Mouse (Mus musculus): ENCODE results near the gene Haus6.
"Not testable (repeated sequence)": the region's sequence is repeated elsewhere in the genome, so short reads cannot be mapped to it uniquely, and the experiment has no call there.

Haus6 gene

GRCm38 (mm10) chr4:86611524-86612288 lies at the start of gene Haus6:
Haus6 (minus strand) TSS chr4:86612055.
- in situ Hi-C loops (cut with MboI, MseI) = loop anchor here (5.0 kb wide), 1 partner anchor 34 kb away; the partner anchor contains the start of gene Rraga

- in situ Hi-C loops (cut with MboI, MseI) = no loop called here
These were observed 45.3 kb upstream of the Haus6 start for GRCm38 (mm10) chr4:86657176-86657575.

- in situ Hi-C loops (cut with MboI, MseI) = not testable (repeated sequence)
These were observed 44.6 kb upstream of the Haus6 start for GRCm38 (mm10) chr4:86656410-86656809.

- in situ Hi-C loops (cut with MboI, MseI) = no loop called here
These were observed 40.0 kb upstream of the Haus6 start for GRCm38 (mm10) chr4:86651686-86652384.

GRCm38 (mm10) chr4:86648394-86648793 lies 36.5 kb upstream of the Haus6 start:
- in situ Hi-C loops (cut with MboI, MseI) = not testable (repeated sequence)

GRCm38 (mm10) chr4:86637561-86637960 lies 25.7 kb upstream of the Haus6 start:
- in situ Hi-C loops (cut with MboI, MseI) = not testable (repeated sequence)

GRCm38 (mm10) chr4:86634873-86635272 lies 23.0 kb upstream of the Haus6 start:
- in situ Hi-C loops (cut with MboI, MseI) = not testable (repeated sequence)

- in situ Hi-C loops (cut with MboI, MseI) = not testable (repeated sequence)
These were observed 22.5 kb upstream of the Haus6 start for GRCm38 (mm10) chr4:86634312-86634711.

GRCm38 (mm10) chr4:86632556-86632955 lies 20.7 kb upstream of the Haus6 start:
- in situ Hi-C loops (cut with MboI, MseI) = not testable (repeated sequence)

- in situ Hi-C loops (cut with MboI, MseI) = no loop called here
These were observed 20.0 kb upstream of the Haus6 start for GRCm38 (mm10) chr4:86631831-86632230.

GRCm38 (mm10) chr4:86626496-86626895 lies 14.6 kb upstream of the Haus6 start:
- in situ Hi-C loops (cut with MboI, MseI) = loop anchor here (5.0 kb wide), 2 partner anchors 36 to 71 kb away; no protein-coding TSS in a partner anchor

- in situ Hi-C loops (cut with MboI, MseI) = loop anchor here (5.0 kb wide), 2 partner anchors 37 to 72 kb away; no protein-coding TSS in a partner anchor
These were observed 13.6 kb upstream of the Haus6 start for GRCm38 (mm10) chr4:86625463-86625862.

GRCm38 (mm10) chr4:86622532-86622931 lies 10.7 kb upstream of the Haus6 start:
- in situ Hi-C loops (cut with MboI, MseI) = not testable (repeated sequence)

GRCm38 (mm10) chr4:86622116-86622515 lies 10.3 kb upstream of the Haus6 start:
- in situ Hi-C loops (cut with MboI, MseI) = no loop called here

- in situ Hi-C loops (cut with MboI, MseI) = no loop called here
These were observed 8.7 kb upstream of the Haus6 start for GRCm38 (mm10) chr4:86620506-86620905.

- in situ Hi-C loops (cut with MboI, MseI) = loop anchor here (5.0 kb wide), 1 partner anchor 35 kb away; the partner anchor contains the start of gene Rraga
These were observed 400 bp upstream of the Haus6 start for GRCm38 (mm10) chr4:86612289-86612620.

- in situ Hi-C loops (cut with MboI, MseI) = no loop called here
These were observed 20.6 kb downstream of the Haus6 start for GRCm38 (mm10) chr4:86591304-86591703.

GRCm38 (mm10) chr4:86588236-86588635 lies 23.6 kb downstream of the Haus6 start:
- in situ Hi-C loops (cut with MboI, MseI) = no loop called here

GRCm38 (mm10) chr4:86580591-86580990 lies 31.3 kb downstream of the Haus6 start:
- in situ Hi-C loops (cut with MboI, MseI) = no loop called here

- in situ Hi-C loops (cut with MboI, MseI) = no loop called here
These were observed 31.8 kb downstream of the Haus6 start for GRCm38 (mm10) chr4:86580056-86580455.

- in situ Hi-C loops (cut with MboI, MseI) = loop anchor here (5.0 to 10.0 kb wide), 2 partner anchors 36 to 278 kb away; partner anchors contain the start of genes Haus6 and Rps6
These were observed 35.1 kb downstream of the Haus6 start for GRCm38 (mm10) chr4:86576630-86577225.

- in situ Hi-C loops (cut with MboI, MseI) = loop anchor here (5.0 to 10.0 kb wide), 2 partner anchors 36 to 279 kb away; partner anchors contain the start of genes Haus6 and Rps6
These were observed 35.7 kb downstream of the Haus6 start for GRCm38 (mm10) chr4:86576120-86576541.

Measured in regulatory T cell (primary cell).